Mouse (Mus musculus) olfactory bulb, adult 2 months (tissue): ENCODE results near the gene Gm960. TPM values are rescaled to one million over a fixed set of nuclear protein-coding genes. Genes with fewer than 3 reads are reported as not detected.

Experiments used
- H3K27ac ChIP-seq: fragments of 200-500 bp; 2 replicates; pipeline ENCODE4 v1.5.1; 2012; ENCODE audit warnings: low read depth, low read length; ENCODE audit not compliant: insufficient read depth
- H3K4me1 ChIP-seq: fragments of 200-500 bp; 2 replicates; pipeline ENCODE4 v1.6.1; 2012; ENCODE audit warnings: low read length; ENCODE audit not compliant: control insufficient read depth, insufficient read depth
- H3K4me3 ChIP-seq: fragments of 200-500 bp; 2 replicates; pipeline ENCODE4 v1.5.1; 2012; ENCODE audit warnings: mild to moderate bottlenecking, low read depth, low read length, moderate library complexity; ENCODE audit not compliant: insufficient read depth
- CTCF ChIP-seq: fragments of 200-500 bp; IDR thresholded peaks from 2 replicates; pipeline ENCODE4 v1.5.1; 2012; ENCODE audit warnings: low read depth, mild to moderate bottlenecking, low read length, moderate library complexity; ENCODE audit not compliant: insufficient read depth
- POLR2A ChIP-seq: fragments of 200-500 bp; IDR thresholded peaks from 2 replicates; pipeline ENCODE4 v1.6.1; 2012; ENCODE audit warnings: mild to moderate bottlenecking, low read depth, low read length, moderate library complexity; ENCODE audit not compliant: insufficient read depth
- WGBS: fragments of 180-500 bp; shearing (Covaris S2); methylation state at CpG from one replicate; pipeline ENCODE4 v1.1.7; 2018; 5-methylcytosine and 5-hydroxymethylcytosine counted together
- polyA plus RNA-seq: library from polyadenylated mRNA; stranded (reverse); fragments of >200 nt; gene quantifications from 2 replicates; pipeline ENCODE4 v1.2.4, GENCODE M21; 2012; ENCODE audit warnings: low replicate concordance; ENCODE audit not compliant: missing spikeins, insufficient read depth, insufficient read length

Gene Gm960
- polyA plus RNA-seq, 1 experiment, result not detected

- H3K4me3 ChIP-seq, result no peak overlapping the region
- no peak for TF ChIP-seq POLR2A
- no peak for TF ChIP-seq CTCF
- WGBS, result 86% methylated on average over 19 of the region's 19 CpGs
Observed at GRCm38 (mm10) chr19:4612181-4612961, 86.1 kb downstream of the Gm960 start.

GRCm38 (mm10) chr19:4610109-4610508 is 88.4 kb downstream of the Gm960 start:
- TF ChIP-seq CTCF (no peak), POLR2A (no peak)
- Histone ChIP-seq H3K4me3 (no peak overlapping the region), H3K27ac (no peak overlapping the region), H3K4me1 (peaks cover 33% of the 10 kb centered on the region)
- 34% methylated on average over 4 of the region's 4 CpGs for WGBS

More at GRCm38 (mm10) chr19:4612181-4612961, 86.1 kb downstream of the Gm960 start:
- H3K4me1 ChIP-seq, result peaks cover 39% of the 10 kb centered on the region
- no peak overlapping the region for H3K27ac ChIP-seq

GRCm38 (mm10) chr19:4608511-4608910 is 90.0 kb downstream of the Gm960 start:
- Histone ChIP-seq H3K4me1 (peaks cover 22% of the 10 kb centered on the region), H3K27ac (no peak overlapping the region), H3K4me3 (no peak overlapping the region)
- TF ChIP-seq POLR2A (no peak), CTCF (no peak)
- 91% methylated on average over 4 of the region's 4 CpGs for WGBS

- Histone ChIP-seq H3K4me3 (no peak overlapping the region), H3K27ac (no peak overlapping the region), H3K4me1 (peaks cover 11% of the 10 kb centered on the region)
- WGBS, result 95% methylated on average over 12 of the region's 12 CpGs
- TF ChIP-seq CTCF (no peak), POLR2A (no peak)
Observed at GRCm38 (mm10) chr19:4607406-4607805, 91.1 kb downstream of the Gm960 start.

DNA sequence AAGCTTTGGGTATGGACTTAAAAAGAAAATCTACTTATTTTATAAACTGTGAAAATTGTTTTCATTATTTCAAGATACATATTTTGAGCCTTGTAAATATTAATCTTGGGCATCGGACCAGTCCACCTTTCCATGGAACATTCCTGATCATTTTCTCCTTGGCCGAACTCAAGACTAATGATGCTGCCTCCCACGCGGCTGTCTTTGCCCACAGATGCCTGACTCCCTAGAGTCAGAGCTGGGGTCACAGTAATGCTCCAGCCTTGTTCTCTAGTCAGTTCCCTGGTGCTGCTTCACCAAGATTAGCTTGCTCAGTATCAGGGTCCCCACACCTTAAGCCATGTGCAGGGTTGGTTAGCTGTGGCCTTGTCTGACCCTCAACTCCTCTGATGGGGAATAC is 92.8 kb downstream of the Gm960 start:
- Histone ChIP-seq H3K4me3 (no peak overlapping the region), H3K27ac (no peak overlapping the region), H3K4me1 (no peaks in the 10 kb centered on the region)
- WGBS, result 81% methylated on average over 4 of the region's 4 CpGs
- TF ChIP-seq CTCF (no peak), POLR2A (no peak)

GRCm38 (mm10) chr19:4603801-4604723 is 94.4 kb downstream of the Gm960 start:
- 65% methylated on average over 24 of the region's 24 CpGs for WGBS
- H3K4me3 ChIP-seq, result no peak overlapping the region
- H3K27ac ChIP-seq, result no peak overlapping the region
- H3K4me1 ChIP-seq, result no peaks in the 10 kb centered on the region
- TF ChIP-seq POLR2A, result no peak
- no peak for TF ChIP-seq CTCF

DNA sequence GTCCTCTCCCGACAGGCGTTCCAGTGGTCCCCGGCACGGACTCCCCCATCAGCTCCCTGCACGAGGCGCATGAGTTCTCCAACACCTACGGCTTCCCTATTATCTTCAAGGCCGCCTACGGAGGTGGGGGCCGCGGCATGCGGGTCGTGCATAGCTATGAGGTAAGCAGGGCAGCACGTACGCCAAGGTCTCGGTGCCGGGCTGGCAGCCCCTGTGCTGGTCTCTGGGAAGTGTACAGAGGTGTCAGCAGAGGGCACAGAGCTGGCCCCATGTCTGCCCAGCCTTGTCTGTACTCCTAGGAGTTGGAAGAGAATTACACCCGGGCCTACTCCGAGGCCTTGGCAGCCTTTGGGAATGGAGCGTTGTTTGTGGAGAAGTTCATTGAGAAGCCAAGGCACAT is 96.0 kb downstream of the Gm960 start:
- no peaks in the 10 kb centered on the region for H3K4me1 ChIP-seq
- H3K27ac ChIP-seq, result no peak overlapping the region
- TF ChIP-seq CTCF, result no peak
- no peak for TF ChIP-seq POLR2A
- 91% methylated on average over 20 of the region's 20 CpGs for WGBS
- H3K4me3 ChIP-seq, result no peak overlapping the region

DNA sequence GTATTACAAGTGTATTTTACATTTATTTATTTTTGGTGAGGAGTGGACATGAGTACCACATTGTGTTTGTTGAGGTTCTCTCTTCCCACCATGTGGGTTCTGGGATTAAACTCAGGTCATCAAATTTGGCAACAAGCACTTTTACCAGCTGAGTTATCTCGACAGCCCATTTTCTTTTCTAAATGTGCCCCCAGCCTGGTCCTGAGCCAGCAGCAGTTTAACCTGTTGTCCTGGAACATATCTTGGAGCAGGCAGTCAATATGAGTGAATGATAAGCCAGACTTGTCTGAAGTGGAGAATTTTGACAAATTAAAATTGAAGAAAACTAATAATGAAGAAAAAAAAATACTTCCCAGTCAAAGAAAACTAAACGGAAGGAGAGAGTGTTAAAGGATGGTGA is 102.4 kb downstream of the Gm960 start:
- WGBS, result 81% methylated on average over 2 of the region's 2 CpGs
- Histone ChIP-seq H3K4me1 (no peaks in the 10 kb centered on the region), H3K27ac (no peak overlapping the region), H3K4me3 (no peak overlapping the region)
- TF ChIP-seq POLR2A (no peak), CTCF (no peak)
